Mouse (Mus musculus) R1 (cell line): Measurements from ENCODE around the gene Lrp11.
A peak's percentile ranks its signal among the peaks of the same experiment; 100 is the strongest.

Source experiments
- DNase-seq: peaks from one replicate; pipeline ENCODE4 v3.0.0-alpha.2; 2018; ENCODE audit warnings: low read depth, low spot score

The Lrp11 gene

GRCm38 (mm10) chr10:7623861-7624518, 34.4 kb downstream of the Lrp11 start:
- DNase-seq: no peak

GRCm38 (mm10) chr10:7629092-7629491, 39.5 kb downstream of the Lrp11 start:
- no peak for DNase-seq

DNA sequence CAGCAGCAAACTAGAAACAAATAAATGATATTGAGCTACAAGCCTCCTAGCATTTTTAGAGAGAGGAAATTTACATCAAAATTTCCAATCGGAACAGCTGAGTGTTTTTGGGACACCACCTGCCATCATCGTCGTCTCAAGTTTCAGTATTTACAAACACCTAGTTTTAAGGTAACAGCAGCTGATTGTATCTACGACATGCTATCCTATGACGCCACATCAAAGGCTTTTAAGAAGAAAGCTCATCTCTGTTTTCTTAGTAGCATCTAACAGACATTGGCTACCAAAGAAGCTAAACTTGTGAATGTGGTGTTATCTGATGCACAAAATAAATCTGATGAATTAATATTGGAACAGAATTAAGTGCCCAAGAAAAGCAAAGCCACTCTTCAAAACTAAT, 40.7 kb downstream of the Lrp11 start:
- DNase-seq: no peak

DNA sequence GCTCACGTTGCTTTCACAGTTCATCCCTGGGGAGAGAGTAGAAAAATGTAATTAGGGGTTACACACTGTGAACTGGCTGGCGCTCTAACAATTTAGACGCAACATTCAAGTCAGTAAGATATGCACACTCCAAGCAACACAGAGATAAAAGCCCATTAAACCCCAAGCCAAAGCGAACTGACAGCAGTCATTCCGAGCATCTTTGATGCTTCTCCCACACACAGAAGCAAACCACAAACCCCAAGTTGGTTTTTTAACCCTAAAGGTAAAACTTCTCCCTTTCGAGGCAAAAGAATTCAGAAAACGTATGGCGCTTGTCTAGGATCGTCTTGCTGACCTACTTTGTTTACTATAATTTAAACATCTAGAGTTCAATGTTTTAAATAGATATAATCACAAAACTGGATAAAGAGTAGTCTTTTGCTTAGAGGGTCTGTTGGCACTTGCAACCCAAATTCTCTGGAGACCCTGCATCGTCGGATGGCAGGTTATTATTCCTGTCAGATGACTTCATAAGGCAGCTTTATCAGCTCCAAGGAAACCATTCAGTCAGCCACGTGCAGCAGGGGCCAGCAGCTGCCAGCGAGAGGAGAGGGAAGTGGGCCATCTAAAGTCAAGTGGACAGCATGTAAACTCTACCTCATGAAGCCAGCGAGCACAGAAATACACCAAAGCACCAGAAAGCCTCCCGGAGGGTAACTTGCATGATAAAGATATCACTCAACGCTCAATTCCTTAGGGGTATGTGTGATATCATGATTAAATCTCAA, 41.5 kb downstream of the Lrp11 start:
- DNase-seq: no peak

- DNase-seq: no peak
These were observed 50.8 kb downstream of the Lrp11 start for GRCm38 (mm10) chr10:7640366-7640765.

DNA sequence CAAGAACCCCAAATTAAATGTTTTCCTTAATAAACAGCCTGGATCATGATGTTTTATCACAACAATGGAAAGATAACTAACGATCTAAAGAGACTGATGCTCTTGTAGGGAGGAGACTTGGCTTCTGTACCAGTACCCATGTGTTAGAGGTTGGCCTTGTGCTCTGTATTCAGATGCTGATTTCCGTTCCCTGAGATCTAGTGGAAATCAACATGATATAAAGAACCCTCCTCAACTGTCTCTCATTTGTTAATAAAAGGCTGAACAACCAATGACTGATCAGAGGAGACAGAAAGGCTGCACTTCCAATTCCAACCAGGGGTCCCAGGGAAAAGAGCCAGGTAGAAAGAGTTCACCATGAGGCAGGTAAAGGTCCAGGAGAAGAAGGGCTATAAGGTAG, 56.3 kb downstream of the Lrp11 start:
- DNase-seq: peak; percentile 80

DNA sequence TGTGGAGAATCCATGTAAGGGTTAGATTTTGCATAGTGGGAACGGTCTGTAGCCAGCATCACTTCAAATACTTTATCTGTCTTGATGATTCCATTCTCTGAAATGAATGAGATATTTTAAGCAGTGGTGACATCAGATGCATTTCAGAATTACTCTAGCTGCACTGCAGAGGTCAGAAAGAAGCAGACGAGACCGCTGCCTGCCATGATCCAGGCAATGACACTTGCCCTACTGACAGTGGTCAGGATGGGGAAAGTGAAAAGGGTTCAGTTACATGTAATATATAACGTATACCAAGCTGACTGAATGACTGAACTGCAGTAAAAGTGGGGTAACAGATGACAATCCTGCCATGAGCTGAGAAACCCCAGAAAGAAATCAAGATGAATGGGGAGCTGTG, 59.5 kb downstream of the Lrp11 start:
- no peak for DNase-seq

- no peak for DNase-seq
These were observed 61.5 kb downstream of the Lrp11 start for GRCm38 (mm10) chr10:7651057-7651456.

- peak; percentile 89 for DNase-seq
These were observed 73.0 kb downstream of the Lrp11 start for GRCm38 (mm10) chr10:7662471-7663141.

DNA sequence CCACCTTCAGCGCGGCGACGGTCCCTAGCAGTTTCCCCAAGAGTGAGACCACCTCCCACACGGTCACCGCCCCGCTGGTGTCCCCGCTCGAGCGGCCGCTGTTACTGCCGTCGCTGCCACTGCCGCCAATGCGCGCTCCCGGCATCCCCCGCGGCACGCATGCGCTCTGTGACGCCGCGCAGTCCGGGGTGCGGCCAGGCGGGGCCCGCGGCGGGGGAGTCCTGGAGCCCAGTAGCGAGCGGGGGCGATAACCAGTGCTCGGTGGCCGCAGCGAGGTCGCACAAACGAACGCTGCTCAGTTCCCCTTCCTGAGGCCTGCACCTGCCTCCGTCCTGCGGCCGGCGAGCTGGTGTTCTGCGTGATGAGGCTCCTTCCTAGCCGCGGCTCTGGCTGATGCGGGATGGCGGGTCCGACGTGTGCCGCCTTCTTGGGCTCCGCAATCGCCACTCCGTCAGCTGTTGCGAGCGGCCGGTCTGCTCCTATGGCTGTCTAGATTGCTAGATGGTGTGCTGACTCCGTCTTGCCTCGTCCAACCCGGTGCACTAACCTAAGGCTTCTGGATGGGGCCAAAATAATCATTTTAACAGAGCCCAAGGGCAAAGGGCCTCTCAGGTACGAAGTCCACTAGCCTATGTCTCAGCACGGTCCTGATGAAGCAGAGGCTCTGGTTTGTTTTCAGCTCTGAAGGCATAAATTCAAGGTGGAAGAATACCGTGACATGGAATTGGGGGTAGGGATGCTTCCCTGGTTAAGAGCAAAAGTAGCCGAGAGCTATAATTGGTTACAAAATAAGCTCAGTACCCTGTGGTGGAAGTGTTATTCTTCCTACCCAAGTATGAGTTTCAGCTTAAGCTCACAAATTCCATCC, 73.8 kb downstream of the Lrp11 start:
- DNase-seq: peak; percentile 88

DNA sequence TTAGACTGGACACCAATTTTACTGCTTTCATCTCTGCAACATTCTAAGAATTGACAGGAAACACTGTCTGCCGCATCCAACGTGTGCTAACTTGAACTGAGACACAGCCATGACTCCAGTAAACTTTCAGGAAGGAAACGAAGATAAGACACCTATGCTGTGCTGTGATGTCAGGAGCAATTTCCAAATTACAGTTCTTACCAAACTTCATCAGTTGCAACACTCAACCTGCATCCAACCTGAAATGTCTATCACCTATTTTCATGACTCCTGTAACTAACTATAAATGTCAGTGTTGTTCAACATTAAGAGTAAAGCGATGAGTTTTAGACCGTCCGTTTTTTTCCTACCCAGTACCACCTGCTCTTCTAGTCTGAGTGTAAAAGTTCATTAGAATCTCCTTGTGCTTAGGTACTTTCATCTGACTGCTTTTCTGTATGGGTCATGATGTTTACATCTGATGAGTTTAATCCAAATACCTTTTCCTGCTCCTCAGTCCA, 74.5 kb downstream of the Lrp11 start:
- no peak for DNase-seq

DNA sequence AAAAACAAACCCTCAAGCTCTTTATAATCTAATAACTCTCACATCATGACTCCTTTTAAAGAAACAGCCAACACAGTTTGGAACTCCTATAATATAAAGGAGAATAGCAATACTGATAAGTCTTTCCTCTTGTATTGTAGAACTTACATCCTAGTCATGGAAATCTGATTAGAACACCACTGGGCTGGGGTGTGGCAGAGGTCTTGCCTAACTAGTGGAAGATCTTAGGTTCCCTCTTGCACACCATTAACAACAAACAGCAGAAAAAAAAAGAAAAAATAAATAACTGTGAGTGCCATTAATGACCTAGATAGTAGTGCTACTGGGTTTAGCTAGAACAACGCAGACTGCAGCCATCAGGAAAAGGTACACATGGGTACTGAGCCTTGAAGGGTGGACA, 75.3 kb downstream of the Lrp11 start:
- DNase-seq: no peak

DNA sequence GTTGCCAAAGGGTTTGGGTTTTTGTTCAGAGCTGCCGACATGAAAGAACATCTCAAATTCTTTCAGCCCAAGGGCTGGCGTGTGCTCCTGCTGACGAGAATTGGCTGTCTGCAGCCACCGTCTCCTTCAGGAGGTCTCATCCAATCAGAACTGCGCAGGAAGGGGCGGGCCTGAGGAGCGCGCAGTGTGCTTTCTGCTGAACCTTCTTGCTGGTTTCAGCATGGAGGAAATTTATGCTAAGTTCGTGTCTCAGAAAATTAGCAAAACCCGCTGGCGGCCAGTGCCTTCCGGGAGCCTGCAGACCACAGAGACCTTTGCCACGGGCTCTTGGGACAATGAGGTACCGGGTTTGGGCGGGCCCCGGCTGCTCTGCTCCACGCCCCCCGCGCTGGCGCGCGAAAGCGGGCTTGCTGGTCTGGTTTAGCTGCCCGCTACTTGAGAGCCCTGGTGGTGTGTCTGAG, 77.8 kb downstream of the Lrp11 start, which contains the start of gene Nup43:
Nup43 (plus strand) TSS at position 162 of the 461 bp plus-strand sequence.
- peak; percentile 96 for DNase-seq

DNA sequence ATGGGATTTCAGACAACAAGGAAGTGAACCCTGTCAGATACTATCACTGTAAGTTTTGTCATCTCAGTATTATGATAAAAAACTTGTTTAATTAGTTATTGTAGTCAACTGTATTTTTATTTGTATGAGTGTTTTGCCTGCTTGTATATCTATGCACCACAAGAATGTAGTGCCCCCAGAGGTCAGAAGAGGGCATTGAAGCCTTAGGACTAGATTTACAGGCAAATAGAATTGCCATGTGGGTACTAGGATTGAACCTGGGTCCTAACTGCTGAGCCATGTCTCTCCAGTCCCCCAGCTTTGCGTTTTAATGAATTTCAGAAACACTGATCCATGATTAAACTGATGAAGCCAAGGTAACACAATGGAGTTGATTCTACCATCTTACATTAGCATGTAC, 84.1 kb downstream of the Lrp11 start:
- DNase-seq: peak; percentile 77
